Mouse (Mus musculus) lung, postnatal 25 days (tissue): ENCODE measurements at regions not wholly inside any gene's neighbourhood (a gene's known extent, or its start where the extent isn't known, plus 50 kb on each side); places are given as distances from the start of the nearest gene placed in this dataset.

Experiments
- DNase-seq: peaks from one replicate; pipeline ENCODE4 v3.0.0; 2022; ENCODE audit warnings: low spot score

DNA sequence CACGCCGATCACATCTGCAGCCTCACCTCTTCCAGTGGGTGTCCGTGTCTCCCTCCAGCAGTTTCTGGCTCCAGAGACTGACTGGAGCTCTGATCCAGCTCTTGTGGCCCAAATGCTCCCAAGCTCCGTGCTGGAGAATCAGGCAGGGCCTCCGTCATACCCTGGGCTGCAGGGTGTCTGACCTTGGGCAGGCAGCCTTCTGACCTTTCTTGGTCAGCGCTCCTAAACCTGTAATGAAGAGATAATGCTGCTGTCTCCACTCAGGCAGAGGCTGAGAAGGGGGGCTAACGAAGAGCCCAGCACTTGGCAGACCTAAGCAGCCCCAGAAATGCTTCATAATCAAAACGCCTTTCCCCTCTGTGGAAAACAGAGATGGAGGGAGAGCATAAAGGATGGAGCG lies 89.9 kb upstream of the Mef2a start:
- peak; percentile 43 for DNase-seq

- peak; percentile 94 for DNase-seq
These were observed 88.9 kb upstream of the Mef2a start for GRCm38 (mm10) chr7:67461333-67462255.

- DNase-seq = peak; percentile 77
These were observed 87.2 kb upstream of the Mef2a start for GRCm38 (mm10) chr7:67459810-67460209.

GRCm38 (mm10) chr7:67459209-67459608 lies 86.6 kb upstream of the Mef2a start:
- no peak for DNase-seq

GRCm38 (mm10) chr7:67458640-67459039 lies 86.0 kb upstream of the Mef2a start:
- no peak for DNase-seq

- DNase-seq = no peak
These were observed 85.2 kb upstream of the Mef2a start for GRCm38 (mm10) chr7:67457898-67458297.

- no peak for DNase-seq
These were observed 83.4 kb upstream of the Mef2a start for GRCm38 (mm10) chr7:67456015-67456414.

DNA sequence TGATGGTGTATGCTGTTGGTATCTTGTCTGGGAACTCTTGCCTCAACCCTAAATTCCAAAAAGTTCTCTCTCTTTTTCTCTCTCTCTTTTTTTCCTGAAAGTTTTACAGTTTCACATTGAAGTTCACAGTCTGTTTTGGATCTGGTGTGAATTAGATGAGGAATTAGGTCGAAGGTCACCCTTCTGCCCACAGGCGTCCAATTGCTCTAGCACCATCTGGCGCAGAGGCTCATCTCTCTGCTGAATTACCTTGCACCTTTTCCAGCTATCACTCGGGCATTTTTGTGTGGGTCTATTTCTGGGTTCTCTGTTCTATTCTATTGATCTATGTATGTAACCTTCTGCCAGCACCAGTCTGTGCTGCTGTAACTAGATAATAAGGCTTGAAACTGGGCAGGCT lies 81.8 kb upstream of the Mef2a start:
- no peak for DNase-seq

GRCm38 (mm10) chr7:67451157-67451793 lies 78.6 kb upstream of the Mef2a start:
- peak; percentile 74 for DNase-seq

- DNase-seq = no peak
These were observed 73.9 kb upstream of the Mef2a start for GRCm38 (mm10) chr7:67446606-67447005.

GRCm38 (mm10) chr7:67445203-67446041 lies 72.8 kb upstream of the Mef2a start:
- DNase-seq = no peak

GRCm38 (mm10) chr7:67444523-67444942 lies 71.9 kb upstream of the Mef2a start:
- no peak for DNase-seq

DNA sequence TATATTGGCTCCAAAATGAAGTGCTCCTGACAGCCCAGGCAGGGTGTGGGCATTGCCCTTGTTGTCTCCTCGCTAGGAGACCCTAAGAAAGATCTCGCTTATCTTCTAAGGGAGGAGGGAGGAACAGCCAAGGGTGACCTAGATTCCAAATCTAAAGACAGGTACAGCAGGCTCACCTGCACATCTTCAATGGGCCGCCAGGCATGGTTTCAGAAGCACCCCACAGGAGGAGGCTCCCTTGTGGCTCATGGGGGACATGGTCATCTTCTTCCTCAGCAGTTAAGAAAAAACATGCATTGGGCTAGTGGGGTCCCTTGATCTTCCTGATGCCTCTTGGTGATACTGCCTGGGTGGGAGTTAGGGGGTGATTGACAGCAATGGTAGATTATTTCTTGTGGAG lies 71.0 kb upstream of the Mef2a start:
- no peak for DNase-seq

DNA sequence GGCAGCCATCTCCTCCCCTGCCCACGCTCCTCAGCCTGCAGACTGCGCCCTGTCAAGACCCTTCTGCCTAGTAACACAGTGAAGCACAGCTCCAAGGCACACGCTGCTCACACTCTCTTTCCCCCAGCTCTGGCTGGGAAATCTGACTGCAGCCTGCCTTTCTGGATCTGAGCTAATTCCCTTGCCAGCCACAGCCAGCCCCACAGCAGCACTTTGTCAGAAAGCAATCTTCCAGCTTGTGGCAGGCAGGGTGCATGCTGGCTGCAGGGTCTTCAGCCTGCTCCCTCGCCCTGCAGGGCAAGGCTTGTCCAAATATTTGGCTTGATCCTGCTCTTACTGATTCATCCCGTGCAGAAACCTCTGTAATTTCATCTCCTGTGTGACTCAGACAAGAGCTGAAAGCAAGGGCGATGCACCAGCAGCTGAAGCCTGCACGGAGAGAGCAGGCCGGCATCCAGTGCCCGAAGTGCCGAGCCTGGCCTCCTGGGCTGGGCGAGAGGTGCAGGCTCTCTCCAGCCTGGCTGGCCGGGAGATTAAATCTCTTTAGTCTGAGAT lies 70.4 kb upstream of the Mef2a start:
- no peak for DNase-seq

DNA sequence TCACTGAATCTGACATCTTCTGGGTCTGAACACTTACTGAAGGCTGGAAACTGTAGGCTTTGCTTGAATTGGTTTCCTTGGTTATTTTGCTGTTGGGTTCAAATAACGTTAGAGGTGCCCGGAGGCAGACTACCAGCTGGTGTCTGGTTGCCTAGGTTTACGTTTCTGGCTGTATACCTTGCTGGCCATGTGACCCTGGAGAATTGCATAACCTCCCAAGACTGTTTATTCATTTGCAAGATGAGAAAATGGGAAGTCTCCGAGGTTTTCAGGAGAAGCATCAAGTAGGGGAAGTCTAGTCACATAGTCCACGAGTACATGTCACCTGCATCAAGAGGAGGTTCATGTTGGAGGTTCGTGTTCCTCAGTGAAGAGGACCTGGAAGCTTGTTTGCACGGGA lies 69.6 kb upstream of the Mef2a start:
- DNase-seq = no peak

- DNase-seq = no peak
These were observed 68.1 kb upstream of the Mef2a start for GRCm38 (mm10) chr7:67440806-67441205.

GRCm38 (mm10) chr7:67437216-67438006 lies 64.8 kb upstream of the Mef2a start:
- DNase-seq = no peak

GRCm38 (mm10) chr7:67435643-67436339 lies 63.1 kb upstream of the Mef2a start:
- DNase-seq = peak; percentile 84

- DNase-seq = no peak
These were observed 58.3 kb upstream of the Mef2a start for GRCm38 (mm10) chr7:67430987-67431386.

GRCm38 (mm10) chr7:67430041-67430440 lies 57.4 kb upstream of the Mef2a start:
- DNase-seq = no peak
